Mouse (Mus musculus): ENCODE results near the gene Ndufaf3. TPM values are rescaled to one million over a fixed set of nuclear protein-coding genes. Genes with fewer than 3 reads are reported as not detected.

Ndufaf3 gene
- polyA plus RNA-seq, 1 experiment from 2014 or later = 42.4 TPM

- H3K4me3 ChIP-seq (ENCODE audit: low read depth, low read length) = no peak overlapping the region
- H3K4me2 ChIP-seq (replicated peaks; ENCODE audit: low read depth) = no peak overlapping the region
- H3K27me3 ChIP-seq (ENCODE audit: control insufficient read depth, insufficient read depth, low read length) = no peaks in the 10 kb centered on the region
- no peaks in the 10 kb centered on the region for H3K4me1 ChIP-seq (replicated peaks; ENCODE audit: control insufficient read depth, insufficient read depth)
- no peak overlapping the region for H3K9ac ChIP-seq (ENCODE audit: low read length)
- no peak for TF ChIP-seq EP300 (optimal IDR thresholded peaks at IDR 0.05)
- H3K27ac ChIP-seq (replicated peaks) = no peak overlapping the region
- no peak for ATAC-seq (ENCODE audit: low FRiP score, low TSS enrichment)
- H3K9me3 ChIP-seq (ENCODE audit: control insufficient read depth, low read length) = no peaks in the 10 kb centered on the region
- H3K36me3 ChIP-seq (ENCODE audit: control insufficient read depth, insufficient read depth, low read length) = peaks cover 32% of the 10 kb centered on the region
- no peak for DNase-seq (ENCODE audit: low spot score)
Measured at GRCm38 (mm10) chr9:108540846-108541245, 26.4 kb downstream of the Ndufaf3 start.

- WGBS = 91% methylated on average over 1 of the region's 1 CpGs
- no peaks in the 10 kb centered on the region for H3K27me3 ChIP-seq (ENCODE audit: control insufficient read depth, insufficient read depth, low read length)
- peaks cover 30% of the 10 kb centered on the region for H3K36me3 ChIP-seq (ENCODE audit: control insufficient read depth, insufficient read depth, low read length)
- TF ChIP-seq CTCF (IDR thresholded peaks at IDR 0.05; ENCODE audit: low read depth) = no peak
- TF ChIP-seq EP300 (optimal IDR thresholded peaks at IDR 0.05) = no peak
- H3K4me1 ChIP-seq (replicated peaks; ENCODE audit: control insufficient read depth, insufficient read depth) = no peaks in the 10 kb centered on the region
- no peak overlapping the region for H3K9ac ChIP-seq (ENCODE audit: low read length)
- no peak for DNase-seq (ENCODE audit: low spot score)
- H3K4me2 ChIP-seq (replicated peaks; ENCODE audit: low read depth) = no peak overlapping the region
- ATAC-seq (ENCODE audit: low FRiP score, low TSS enrichment) = no peak
- H3K9me3 ChIP-seq (ENCODE audit: control insufficient read depth, low read length) = no peaks in the 10 kb centered on the region
- no peak overlapping the region for H3K27ac ChIP-seq (replicated peaks)
- H3K4me3 ChIP-seq (ENCODE audit: low read depth, low read length) = no peak overlapping the region
Measured at GRCm38 (mm10) chr9:108531496-108531895, 35.7 kb downstream of the Ndufaf3 start.

- Histone ChIP-seq H3K4me2 (replicated peaks; ENCODE audit: low read depth) (no peak overlapping the region), H3K36me3 (ENCODE audit: control insufficient read depth, insufficient read depth, low read length) (peaks cover 25% of the 10 kb centered on the region), H3K9ac (ENCODE audit: low read length) (no peak overlapping the region), H3K27me3 (ENCODE audit: control insufficient read depth, insufficient read depth, low read length) (no peaks in the 10 kb centered on the region), H3K4me1 (replicated peaks; ENCODE audit: control insufficient read depth, insufficient read depth) (no peaks in the 10 kb centered on the region), H3K4me3 (ENCODE audit: low read depth, low read length) (no peak overlapping the region), H3K27ac (replicated peaks) (no peak overlapping the region), H3K9me3 (ENCODE audit: control insufficient read depth, low read length) (no peaks in the 10 kb centered on the region)
- 83% methylated on average over 1 of the region's 1 CpGs for WGBS
- ATAC-seq (ENCODE audit: low FRiP score, low TSS enrichment) (no peak), DNase-seq (ENCODE audit: low spot score) (no peak)
- TF ChIP-seq EP300 (optimal IDR thresholded peaks at IDR 0.05) = no peak
- no peak for TF ChIP-seq CTCF (IDR thresholded peaks at IDR 0.05; ENCODE audit: low read depth)
Measured at GRCm38 (mm10) chr9:108530954-108531353, 36.3 kb downstream of the Ndufaf3 start.

GRCm38 (mm10) chr9:108525400-108525799, 41.8 kb downstream of the Ndufaf3 start:
- H3K4me2 ChIP-seq (replicated peaks; ENCODE audit: low read depth) = no peak overlapping the region
- DNase-seq (ENCODE audit: low spot score) (no peak), ATAC-seq (ENCODE audit: low FRiP score, low TSS enrichment) (no peak)
- H3K27ac ChIP-seq (replicated peaks) = no peak overlapping the region
- 73% methylated on average over 3 of the region's 3 CpGs for WGBS
- TF ChIP-seq CTCF (IDR thresholded peaks at IDR 0.05; ENCODE audit: low read depth) = no peak
- no peak for TF ChIP-seq EP300 (optimal IDR thresholded peaks at IDR 0.05)
- no peaks in the 10 kb centered on the region for H3K4me1 ChIP-seq (replicated peaks; ENCODE audit: control insufficient read depth, insufficient read depth)
- H3K36me3 ChIP-seq (ENCODE audit: control insufficient read depth, insufficient read depth, low read length) = peaks cover 8% of the 10 kb centered on the region; the same call in 1 of the 2 replicates
- H3K9ac ChIP-seq (ENCODE audit: low read length) = no peak overlapping the region
- no peaks in the 10 kb centered on the region for H3K27me3 ChIP-seq (ENCODE audit: control insufficient read depth, insufficient read depth, low read length)
- no peak overlapping the region for H3K4me3 ChIP-seq (ENCODE audit: low read depth, low read length)
- no peaks in the 10 kb centered on the region for H3K9me3 ChIP-seq (ENCODE audit: control insufficient read depth, low read length)

DNA sequence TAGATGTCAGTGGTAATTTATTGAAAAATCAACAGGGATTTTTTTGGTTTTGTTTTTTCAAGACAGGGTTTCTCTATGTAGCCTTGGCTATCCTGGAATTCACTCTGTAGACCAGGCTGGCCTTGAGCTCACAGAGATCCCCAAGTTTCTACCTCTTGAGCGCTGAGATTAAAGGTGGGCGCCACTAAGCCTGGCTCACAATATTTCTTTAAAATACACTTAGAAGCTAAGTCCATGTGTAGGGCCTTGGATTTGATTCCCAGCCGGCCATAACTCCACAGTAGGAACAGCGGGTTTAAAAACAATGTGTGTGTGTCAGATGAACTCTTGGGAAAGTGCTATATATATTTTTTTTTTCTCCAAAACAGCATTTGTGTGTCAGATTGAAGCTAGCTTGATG, 43.9 kb downstream of the Ndufaf3 start:
- DNase-seq (ENCODE audit: low spot score) (no peak), ATAC-seq (ENCODE audit: low FRiP score, low TSS enrichment) (no peak)
- Histone ChIP-seq H3K4me2 (replicated peaks; ENCODE audit: low read depth) (no peak overlapping the region), H3K9ac (ENCODE audit: low read length) (no peak overlapping the region), H3K27me3 (ENCODE audit: control insufficient read depth, insufficient read depth, low read length) (no peaks in the 10 kb centered on the region), H3K4me3 (ENCODE audit: low read depth, low read length) (no peak overlapping the region), H3K9me3 (ENCODE audit: control insufficient read depth, low read length) (no peaks in the 10 kb centered on the region), H3K4me1 (replicated peaks; ENCODE audit: control insufficient read depth, insufficient read depth) (no peaks in the 10 kb centered on the region), H3K36me3 (ENCODE audit: control insufficient read depth, insufficient read depth, low read length) (peaks cover 2% of the 10 kb centered on the region; the same call in 1 of the 2 replicates), H3K27ac (replicated peaks) (no peak overlapping the region)
- TF ChIP-seq CTCF (IDR thresholded peaks at IDR 0.05; ENCODE audit: low read depth) (no peak), EP300 (optimal IDR thresholded peaks at IDR 0.05) (no peak)
- 91% methylated on average over 4 of the region's 4 CpGs for WGBS

GRCm38 (mm10) chr9:108521604-108522003, 45.6 kb downstream of the Ndufaf3 start:
- 67% methylated on average over 2 of the region's 2 CpGs for WGBS
- Histone ChIP-seq H3K4me2 (replicated peaks; ENCODE audit: low read depth) (no peak overlapping the region), H3K4me1 (replicated peaks; ENCODE audit: control insufficient read depth, insufficient read depth) (no peaks in the 10 kb centered on the region), H3K36me3 (ENCODE audit: control insufficient read depth, insufficient read depth, low read length) (peaks cover 2% of the 10 kb centered on the region; the same call in 1 of the 2 replicates), H3K9me3 (ENCODE audit: control insufficient read depth, low read length) (no peaks in the 10 kb centered on the region), H3K9ac (ENCODE audit: low read length) (no peak overlapping the region), H3K27ac (replicated peaks) (no peak overlapping the region), H3K4me3 (ENCODE audit: low read depth, low read length) (no peak overlapping the region), H3K27me3 (ENCODE audit: control insufficient read depth, insufficient read depth, low read length) (no peaks in the 10 kb centered on the region)
- TF ChIP-seq CTCF (IDR thresholded peaks at IDR 0.05; ENCODE audit: low read depth) (no peak), EP300 (optimal IDR thresholded peaks at IDR 0.05) (no peak)
- DNase-seq (ENCODE audit: low spot score) (no peak), ATAC-seq (ENCODE audit: low FRiP score, low TSS enrichment) (no peak)

Measured in stomach, postnatal 0 days (tissue).